Mouse (Mus musculus) neural tube, embryonic 15.5 days (tissue): ENCODE results near the gene Ube4b. TPM values are rescaled to one million over a fixed set of nuclear protein-coding genes. Genes with fewer than 3 reads are reported as not detected.

Source experiments
- ATAC-seq: fragments of 200-750 bp; cut with Nextera tagmentation; 2 replicates; pipeline ENCODE4 v1.8.0; 2017; ENCODE audit warnings: mild to moderate bottlenecking, moderate TSS enrichment, moderate library complexity; ENCODE audit not compliant: low FRiP score
- H3K27ac ChIP-seq: fragments of 300-500 bp; sonication (generic); replicated peaks from 2 replicates; pipeline ENCODE4 v1.5.1; 2015; ENCODE audit warnings: mild to moderate bottlenecking, inconsistent platforms
- H3K27me3 ChIP-seq: fragments of 300-500 bp; sonication (generic); replicated peaks from 2 replicates; pipeline ENCODE4 v1.6.1; 2015; ENCODE audit warnings: inconsistent platforms
- H3K36me3 ChIP-seq: fragments of 300-500 bp; sonication (generic); 2 replicates; pipeline ENCODE4 v1.6.1; 2015; ENCODE audit warnings: inconsistent platforms
- H3K4me1 ChIP-seq: fragments of 300-500 bp; sonication (generic); 2 replicates; pipeline ENCODE4 v1.6.1; 2015; ENCODE audit warnings: inconsistent platforms
- H3K4me2 ChIP-seq: fragments of 300-500 bp; sonication (generic); 2 replicates; pipeline ENCODE4 v1.6.1; 2015; ENCODE audit warnings: inconsistent platforms, mild to moderate bottlenecking, moderate library complexity
- H3K4me3 ChIP-seq: fragments of 300-500 bp; sonication (generic); replicated peaks from 2 replicates; pipeline ENCODE4 v1.5.1; 2015; ENCODE audit warnings: mild to moderate bottlenecking, inconsistent platforms
- H3K9ac ChIP-seq: fragments of 300-500 bp; sonication (generic); replicated peaks from 2 replicates; pipeline ENCODE4 v1.6.1; 2015; ENCODE audit warnings: mild to moderate bottlenecking, inconsistent platforms
- H3K9me3 ChIP-seq: fragments of 300-500 bp; sonication (generic); replicated peaks from 2 replicates; pipeline ENCODE4 v1.6.1; 2016; ENCODE audit warnings: inconsistent platforms
- WGBS: fragments of 180-500 bp; shearing (Covaris S2); methylation state at CpG from one replicate; pipeline ENCODE4 v1.1.7; 2015; ENCODE audit warnings: mixed read lengths; 5-methylcytosine and 5-hydroxymethylcytosine counted together
- polyA plus RNA-seq: library from polyadenylated mRNA; unstranded; fragments of >200 nt; fragmentation: Nextera tagmentation; extraction: Ambion mirVana; gene quantifications from 2 replicates; pipeline ENCODE4 v1.2.1, GENCODE M21; 2015

The Ube4b gene
- polyA plus RNA-seq, 1 experiment from 2014 or later, result 54.5 TPM

DNA sequence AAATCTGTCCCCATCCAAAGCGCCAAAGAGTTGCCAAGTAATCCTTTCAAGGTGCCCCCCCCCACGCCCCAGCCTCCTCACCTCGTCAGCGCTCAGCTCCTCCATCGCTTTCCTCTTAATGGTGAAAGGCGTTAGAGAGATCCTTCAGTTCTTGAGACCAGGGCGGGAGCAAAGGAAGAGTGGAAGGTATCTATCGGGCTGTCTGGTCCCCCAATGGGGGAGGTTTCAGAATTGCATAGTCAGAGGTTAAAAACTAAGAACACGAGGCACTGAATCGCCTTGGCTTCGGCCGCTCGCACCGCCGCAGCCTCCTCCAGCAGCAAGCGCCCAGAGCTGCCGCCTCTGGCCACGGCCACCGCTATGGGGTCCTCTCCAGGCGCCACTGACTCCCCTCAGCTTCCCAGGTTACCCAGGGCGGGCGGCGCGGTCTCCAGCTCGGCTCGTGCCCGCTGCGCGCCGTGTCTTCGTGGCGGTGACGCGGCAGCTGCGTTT, 702 bp downstream of the Ube4b start:
- peak; percentile 48 for ATAC-seq
- H3K36me3 ChIP-seq, result no peaks in the 10 kb centered on the region
- H3K9ac ChIP-seq, result peak overlapping the region; percentile 90
- WGBS, result 0% methylated on average over 35 of the region's 35 CpGs
- peak overlapping the region; percentile 99 for H3K27ac ChIP-seq
- H3K9me3 ChIP-seq, result no peaks in the 10 kb centered on the region
- peaks cover 34% of the 10 kb centered on the region for H3K4me1 ChIP-seq
- H3K27me3 ChIP-seq, result no peaks in the 10 kb centered on the region
- peak overlapping the region; percentile 95 for H3K4me3 ChIP-seq
- peak overlapping the region; percentile 65 for H3K4me2 ChIP-seq

DNA sequence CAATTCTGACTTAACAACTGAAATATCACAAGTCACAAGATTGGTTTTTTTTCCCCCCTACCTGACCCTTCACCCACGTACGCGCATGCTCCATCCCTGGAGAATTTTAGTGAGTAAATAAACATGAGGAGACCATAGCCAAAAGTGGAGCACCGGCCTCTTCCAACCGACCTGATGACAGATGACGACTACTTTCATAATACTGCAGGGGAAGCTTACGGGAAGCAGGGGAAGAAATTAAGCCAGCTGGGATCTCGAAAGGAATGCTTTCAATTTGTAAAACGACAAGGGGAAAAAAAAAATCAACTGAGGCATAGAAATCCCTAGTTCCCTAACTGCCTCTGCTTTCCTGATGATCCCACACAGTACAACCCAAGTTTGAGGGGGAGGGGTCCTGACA, 1.8 kb downstream of the Ube4b start:
- H3K27me3 ChIP-seq, result no peaks in the 10 kb centered on the region
- peak overlapping the region; percentile 65 for H3K4me2 ChIP-seq
- peak overlapping the region; percentile 51; the same call in 1 of the 2 replicates for H3K27ac ChIP-seq
- peak overlapping the region; percentile 95 for H3K4me3 ChIP-seq
- no peaks in the 10 kb centered on the region for H3K36me3 ChIP-seq
- H3K4me1 ChIP-seq, result peaks cover 34% of the 10 kb centered on the region
- H3K9me3 ChIP-seq, result no peaks in the 10 kb centered on the region
- peak overlapping the region; percentile 90 for H3K9ac ChIP-seq
- 1% methylated on average over 9 of the region's 9 CpGs for WGBS
- ATAC-seq, result no peak

DNA sequence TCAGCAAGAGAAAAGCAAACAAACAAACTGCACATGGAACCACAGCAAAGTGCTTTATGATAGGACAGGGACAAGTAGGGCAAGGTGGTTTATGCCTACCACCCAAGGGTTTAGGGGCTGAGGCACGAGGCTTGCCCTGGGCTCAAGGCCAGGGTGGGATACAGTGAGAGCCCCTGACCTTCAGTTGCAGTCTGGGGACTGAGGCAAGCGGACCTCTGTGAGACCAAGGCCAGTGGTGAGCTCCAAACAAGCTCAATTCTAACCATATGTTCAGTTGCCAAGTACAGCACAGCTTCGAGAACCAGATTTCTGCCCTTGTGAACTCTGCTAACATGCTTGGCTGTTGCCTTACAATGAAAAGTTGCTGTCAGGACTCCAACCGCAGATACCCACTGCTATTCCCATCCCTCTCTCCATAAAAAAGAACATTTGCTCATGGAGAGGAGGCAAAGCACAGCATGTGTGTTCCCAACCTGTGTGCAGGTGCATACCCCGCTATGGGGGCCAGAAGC, 8.6 kb downstream of the Ube4b start:
- no peak overlapping the region for H3K27ac ChIP-seq
- peaks cover 62% of the 10 kb centered on the region for H3K4me1 ChIP-seq
- H3K36me3 ChIP-seq, result no peaks in the 10 kb centered on the region
- H3K9ac ChIP-seq, result no peak overlapping the region
- H3K9me3 ChIP-seq, result no peaks in the 10 kb centered on the region
- H3K4me2 ChIP-seq, result no peak overlapping the region
- no peaks in the 10 kb centered on the region for H3K27me3 ChIP-seq
- H3K4me3 ChIP-seq, result no peak overlapping the region
- no peak for ATAC-seq
- 77% methylated on average over 5 of the region's 5 CpGs for WGBS

DNA sequence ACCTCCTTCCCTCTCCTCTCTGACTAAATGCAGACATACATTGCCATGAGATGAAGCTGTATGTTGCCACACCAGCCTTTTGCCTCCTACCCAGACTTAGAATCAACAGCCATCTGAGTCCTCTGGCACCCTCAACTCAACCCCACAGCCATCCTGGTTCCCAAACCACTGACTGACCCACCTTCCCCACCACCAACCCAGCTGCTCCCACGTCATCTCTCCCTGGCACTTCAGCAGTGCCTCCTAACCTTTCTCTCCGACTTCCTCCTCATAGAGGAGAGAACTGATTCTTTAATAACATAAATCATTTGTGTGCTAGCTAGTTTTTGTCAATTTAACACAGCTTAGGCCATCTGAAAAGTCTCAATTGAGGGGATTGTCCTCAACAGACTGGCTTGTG, 9.6 kb downstream of the Ube4b start:
- peaks cover 53% of the 10 kb centered on the region for H3K4me1 ChIP-seq
- H3K9ac ChIP-seq, result no peak overlapping the region
- no peak overlapping the region for H3K4me2 ChIP-seq
- no peak overlapping the region for H3K27ac ChIP-seq
- WGBS, result 71% methylated on average over 2 of the region's 2 CpGs
- H3K4me3 ChIP-seq, result no peak overlapping the region
- H3K9me3 ChIP-seq, result no peaks in the 10 kb centered on the region
- ATAC-seq, result no peak
- no peaks in the 10 kb centered on the region for H3K27me3 ChIP-seq
- no peaks in the 10 kb centered on the region for H3K36me3 ChIP-seq

DNA sequence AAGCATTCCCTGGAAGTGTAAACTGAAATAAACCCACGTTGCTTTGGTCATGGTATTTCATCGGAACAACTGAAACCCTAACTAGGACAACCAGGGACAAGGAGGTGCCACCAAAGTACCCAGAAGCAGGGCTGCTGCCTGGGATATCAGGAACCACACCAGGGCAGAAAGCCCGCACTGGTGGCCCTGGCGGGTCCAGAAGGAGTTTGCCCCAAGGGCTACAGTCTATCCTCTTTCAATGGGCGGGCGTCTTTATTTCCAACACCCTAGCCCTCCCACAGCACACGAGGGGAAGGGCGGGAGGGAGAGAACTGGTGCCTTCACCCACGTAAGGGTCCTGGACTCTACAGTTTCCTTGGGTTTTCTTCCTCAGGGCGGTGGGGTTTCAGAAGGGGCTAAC, 10.1 kb downstream of the Ube4b start:
- Histone ChIP-seq H3K4me1 (peaks cover 47% of the 10 kb centered on the region), H3K36me3 (no peaks in the 10 kb centered on the region), H3K27me3 (no peaks in the 10 kb centered on the region), H3K9me3 (no peaks in the 10 kb centered on the region), H3K4me2 (no peak overlapping the region), H3K27ac (no peak overlapping the region; the same call in 1 of the 2 replicates), H3K9ac (no peak overlapping the region), H3K4me3 (no peak overlapping the region)
- ATAC-seq, result no peak
- whole genome bisulfite sequencing, result 66% methylated on average over 10 of the region's 10 CpGs

DNA sequence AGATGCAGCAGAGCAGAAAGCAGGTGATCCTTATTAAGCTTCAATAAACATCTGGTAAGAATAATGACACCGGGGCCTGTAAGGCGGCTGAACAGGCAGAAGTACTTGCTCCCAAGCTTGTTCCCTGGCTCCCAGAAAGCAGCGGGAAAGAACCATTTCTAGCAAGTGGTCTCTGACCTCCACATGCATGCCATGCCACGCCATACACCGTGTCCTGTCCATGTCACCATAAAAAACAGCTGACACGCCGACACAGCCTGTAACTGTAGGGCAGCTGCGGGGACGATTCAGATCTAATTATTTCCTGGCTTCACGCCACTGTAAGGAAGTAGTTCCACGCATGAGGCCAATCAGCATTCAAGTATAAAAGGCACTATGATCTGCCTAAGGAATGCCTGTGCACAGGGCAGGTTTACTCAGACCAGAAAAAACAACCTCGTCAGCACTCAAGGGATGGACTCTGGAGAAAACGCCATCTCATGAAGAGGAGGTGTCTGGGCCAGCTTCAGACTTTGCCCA, 10.8 kb downstream of the Ube4b start:
- H3K27me3 ChIP-seq, result no peaks in the 10 kb centered on the region
- H3K9me3 ChIP-seq, result no peaks in the 10 kb centered on the region
- H3K27ac ChIP-seq, result peak overlapping the region; percentile 60
- peak overlapping the region; percentile 23 for H3K4me2 ChIP-seq
- no peak overlapping the region for H3K4me3 ChIP-seq
- H3K36me3 ChIP-seq, result no peaks in the 10 kb centered on the region
- 26% methylated on average over 13 of the region's 13 CpGs for WGBS
- H3K9ac ChIP-seq, result no peak overlapping the region
- ATAC-seq, result peak; percentile 47; the same call in 1 of the 2 replicates
- H3K4me1 ChIP-seq, result peaks cover 44% of the 10 kb centered on the region

DNA sequence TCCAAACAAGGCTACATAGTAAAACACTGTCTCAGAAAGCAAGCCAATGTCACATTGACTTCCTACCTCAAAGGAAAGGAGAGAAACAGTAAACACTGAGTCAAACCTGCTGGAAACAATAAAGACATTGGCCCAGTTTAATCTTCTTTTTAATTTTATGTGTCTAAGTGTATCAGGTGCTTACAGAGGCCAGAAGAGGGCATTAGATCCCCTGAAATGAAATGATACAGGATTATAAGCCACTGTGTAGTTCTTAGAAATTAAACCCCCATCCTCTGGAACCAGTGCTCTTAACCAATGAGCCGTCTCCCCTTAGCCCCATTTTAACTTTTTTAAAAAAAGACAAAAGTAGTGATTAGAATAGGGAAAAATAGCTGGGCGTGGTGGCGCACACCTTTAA, 12.3 kb downstream of the Ube4b start:
- no peaks in the 10 kb centered on the region for H3K9me3 ChIP-seq
- no peak overlapping the region for H3K27ac ChIP-seq
- H3K27me3 ChIP-seq, result no peaks in the 10 kb centered on the region
- WGBS, result 94% methylated on average over 3 of the region's 3 CpGs
- no peak for ATAC-seq
- H3K4me3 ChIP-seq, result no peak overlapping the region
- no peaks in the 10 kb centered on the region for H3K36me3 ChIP-seq
- peaks cover 44% of the 10 kb centered on the region for H3K4me1 ChIP-seq
- H3K9ac ChIP-seq, result no peak overlapping the region
- no peak overlapping the region for H3K4me2 ChIP-seq

DNA sequence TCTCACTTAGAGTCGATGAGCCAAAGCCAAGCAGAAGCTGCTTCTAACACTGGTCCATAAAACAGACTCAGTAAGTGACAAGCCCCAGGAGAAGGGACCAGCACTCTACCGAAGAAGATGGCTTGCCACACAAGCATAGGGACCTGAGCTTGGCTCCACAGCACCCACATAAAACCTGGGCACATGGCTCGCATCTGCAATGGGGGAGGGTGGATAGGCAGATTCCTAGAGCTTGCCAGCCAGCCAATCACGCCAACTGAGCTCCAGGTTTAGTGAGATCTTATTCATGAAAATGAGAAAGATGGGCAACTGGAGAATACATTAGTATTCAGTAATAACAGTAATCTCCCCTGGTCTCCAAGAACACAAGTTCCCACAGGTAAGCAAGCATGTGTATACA, 16.8 kb downstream of the Ube4b start:
- Histone ChIP-seq H3K4me1 (peaks cover 17% of the 10 kb centered on the region), H3K27me3 (no peaks in the 10 kb centered on the region), H3K4me2 (no peak overlapping the region), H3K36me3 (no peaks in the 10 kb centered on the region), H3K27ac (no peak overlapping the region), H3K9me3 (no peaks in the 10 kb centered on the region), H3K4me3 (no peak overlapping the region), H3K9ac (no peak overlapping the region)
- WGBS, result 59% methylated on average over 4 of the region's 4 CpGs
- ATAC-seq, result no peak; the same call in 1 of the 2 replicates

DNA sequence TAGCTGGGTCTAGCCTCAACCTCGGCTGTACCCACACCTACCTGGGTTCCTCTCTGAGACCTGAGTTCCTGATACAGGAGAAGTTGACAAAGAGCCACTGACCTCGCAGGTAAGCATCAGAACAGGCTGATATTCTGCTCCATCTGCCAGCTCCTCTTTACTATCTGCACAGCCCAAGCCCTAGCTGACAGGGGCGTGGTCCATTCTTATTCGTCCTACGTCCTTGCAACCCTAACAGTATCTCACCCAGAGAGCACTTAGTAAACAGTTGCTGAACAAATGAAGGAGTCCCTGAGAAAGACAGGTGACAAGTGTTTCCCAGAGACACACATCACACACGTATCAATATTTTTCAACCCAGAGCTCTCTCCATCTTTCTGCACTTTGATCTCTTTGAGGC, 18.2 kb downstream of the Ube4b start:
- Histone ChIP-seq H3K4me3 (no peak overlapping the region), H3K4me1 (peaks cover 26% of the 10 kb centered on the region), H3K27ac (no peak overlapping the region), H3K4me2 (no peak overlapping the region), H3K27me3 (no peaks in the 10 kb centered on the region), H3K9ac (no peak overlapping the region), H3K9me3 (no peaks in the 10 kb centered on the region), H3K36me3 (no peaks in the 10 kb centered on the region)
- no peak for ATAC-seq
- 91% methylated on average over 6 of the region's 6 CpGs for WGBS

DNA sequence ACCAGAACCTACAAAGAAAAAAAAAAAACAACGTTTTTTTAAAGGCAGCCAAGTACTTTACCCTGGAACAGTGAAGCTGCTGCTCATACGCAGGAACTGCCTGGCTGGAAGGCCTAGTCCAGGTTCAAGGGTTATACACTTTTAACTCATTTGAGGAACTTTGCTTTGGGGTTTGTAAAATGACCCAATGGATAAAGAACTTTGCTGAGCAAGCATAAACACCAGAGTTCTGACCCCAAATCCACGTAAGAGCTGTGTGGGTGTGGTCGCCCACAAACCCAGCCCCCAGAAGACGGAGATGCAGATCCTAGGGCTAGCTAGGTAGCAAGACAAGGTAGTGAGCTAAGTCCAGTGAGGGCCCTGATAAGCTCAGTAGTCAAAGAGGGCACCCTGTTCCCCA, 19.1 kb downstream of the Ube4b start:
- H3K4me1 ChIP-seq, result peaks cover 30% of the 10 kb centered on the region
- WGBS, result 89% methylated on average over 5 of the region's 5 CpGs
- no peak overlapping the region for H3K9ac ChIP-seq
- H3K36me3 ChIP-seq, result no peaks in the 10 kb centered on the region
- H3K27ac ChIP-seq, result no peak overlapping the region
- H3K9me3 ChIP-seq, result no peaks in the 10 kb centered on the region
- ATAC-seq, result no peak
- H3K4me2 ChIP-seq, result no peak overlapping the region
- no peaks in the 10 kb centered on the region for H3K27me3 ChIP-seq
- no peak overlapping the region for H3K4me3 ChIP-seq

DNA sequence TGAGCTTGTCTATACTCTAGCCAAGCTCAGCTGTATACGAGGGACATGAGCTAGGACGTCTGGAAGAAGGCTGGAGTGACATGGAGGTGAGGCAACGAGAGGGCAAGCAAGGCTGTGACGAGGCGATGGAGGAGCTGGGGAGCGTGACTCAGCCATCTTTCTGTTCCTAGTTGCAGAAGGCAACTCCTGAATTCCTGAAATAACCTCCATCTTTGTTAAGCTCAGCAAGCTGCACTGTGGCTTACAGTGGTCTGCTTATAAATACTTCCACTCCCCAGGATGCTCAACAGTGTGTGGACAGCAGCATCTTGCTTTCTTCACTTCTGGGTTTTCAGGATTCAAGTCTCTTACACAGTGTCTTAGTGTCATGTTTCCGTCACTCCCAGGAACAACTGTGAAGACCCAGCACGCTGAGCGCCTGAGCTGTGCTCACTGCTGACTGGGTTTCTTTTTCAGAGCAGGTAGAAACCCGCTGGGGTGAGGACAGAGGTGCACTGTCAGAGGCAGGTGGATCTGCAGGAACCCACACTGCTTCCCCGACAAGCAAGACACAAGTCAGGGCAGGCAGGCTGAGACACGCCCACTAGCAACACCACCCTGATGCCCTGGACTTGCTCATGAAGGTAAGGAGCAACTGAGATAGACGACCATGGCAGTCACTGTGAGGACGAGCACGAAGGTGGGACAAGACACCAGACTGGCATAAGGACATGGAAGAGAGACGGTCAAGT, 20.7 kb downstream of the Ube4b start:
- 85% methylated on average over 16 of the region's 16 CpGs for WGBS
- ATAC-seq, result no peak

More for the DNA sequence above, 20.7 kb downstream of the Ube4b start:
- H3K27me3 ChIP-seq, result no peaks in the 10 kb centered on the region
- no peak overlapping the region for H3K4me3 ChIP-seq
- H3K9ac ChIP-seq, result no peak overlapping the region
- H3K4me1 ChIP-seq, result peaks cover 32% of the 10 kb centered on the region
- H3K9me3 ChIP-seq, result no peaks in the 10 kb centered on the region
- H3K27ac ChIP-seq, result no peak overlapping the region; the same call in 1 of the 2 replicates
- H3K4me2 ChIP-seq, result no peak overlapping the region
- H3K36me3 ChIP-seq, result no peaks in the 10 kb centered on the region
